Mouse (Mus musculus) T-helper 1 cell (primary cell): ENCODE results near the gene Spef1.

Experiments
- in situ Hi-C: fragments of 300-600 bp; cut with MboI, MseI; formaldehyde crosslinking; loops from one replicate; pipeline ENCODE4 v1.15.1; 2025; ENCODE audit warnings: high pct_unique_total_duplicates

Gene Spef1

GRCm38 (mm10) chr2:131125964-131126815, 60.9 kb downstream of the Spef1 start:
- in situ Hi-C loops = no loop called here

- in situ Hi-C loops = no loop called here
Observed at GRCm38 (mm10) chr2:131125157-131125963, 61.7 kb downstream of the Spef1 start.

GRCm38 (mm10) chr2:131124166-131124565, 62.9 kb downstream of the Spef1 start:
- in situ Hi-C loops = no loop called here
